Mouse (Mus musculus) ovary, postnatal 10 days (tissue): ENCODE measurements around the gene Dmwd.
"Not testable (repeated sequence)": the region's sequence is repeated elsewhere in the genome, so short reads cannot be mapped to it uniquely, and the experiment has no call there.

Experiments used
- DNase-seq: peaks from one replicate; pipeline ENCODE4 v3.0.0; 2022; ENCODE audit warnings: low spot score

Gene Dmwd

GRCm38 (mm10) chr7:19071024-19071423, 5.0 kb upstream of the Dmwd start:
- not testable (repeated sequence) for DNase-seq

GRCm38 (mm10) chr7:19073504-19073903, 2.5 kb upstream of the Dmwd start:
- DNase-seq: no peak

- no peak for DNase-seq
Measured at GRCm38 (mm10) chr7:19074494-19074893, 1.5 kb upstream of the Dmwd start.

GRCm38 (mm10) chr7:19075231-19075630, 796 bp upstream of the Dmwd start:
- no peak for DNase-seq

- DNase-seq: no peak
Measured at GRCm38 (mm10) chr7:19076586-19076991, 562 bp downstream of the Dmwd start.

- DNase-seq: no peak
Measured at GRCm38 (mm10) chr7:19077761-19078160, 1.7 kb downstream of the Dmwd start.

GRCm38 (mm10) chr7:19078732-19079131, 2.7 kb downstream of the Dmwd start:
- DNase-seq: no peak

- no peak for DNase-seq
Measured at GRCm38 (mm10) chr7:19080451-19080950, 4.5 kb downstream of the Dmwd start.

- no peak for DNase-seq
Measured at GRCm38 (mm10) chr7:19082171-19082570, 6.1 kb downstream of the Dmwd start.

- DNase-seq: no peak
Measured at GRCm38 (mm10) chr7:19083096-19083495, 7.1 kb downstream of the Dmwd start.

GRCm38 (mm10) chr7:19083701-19084100, 7.7 kb downstream of the Dmwd start, which contains the start of gene Dmpk:
Dmpk (plus strand) TSS chr7:19083849.
- no peak for DNase-seq

GRCm38 (mm10) chr7:19084277-19084771, 8.3 kb downstream of the Dmwd start:
- DNase-seq: no peak

GRCm38 (mm10) chr7:19084921-19085473, 9.0 kb downstream of the Dmwd start:
- no peak for DNase-seq

- DNase-seq: no peak
Measured at GRCm38 (mm10) chr7:19085495-19085894, 9.5 kb downstream of the Dmwd start.

GRCm38 (mm10) chr7:19086042-19086441, 10.0 kb downstream of the Dmwd start:
- no peak for DNase-seq

GRCm38 (mm10) chr7:19086760-19087159, 10.7 kb downstream of the Dmwd start:
- no peak for DNase-seq

- no peak for DNase-seq
Measured at GRCm38 (mm10) chr7:19088813-19089212, 12.8 kb downstream of the Dmwd start.

- DNase-seq: no peak
Measured at GRCm38 (mm10) chr7:19091913-19092312, 15.9 kb downstream of the Dmwd start.

- DNase-seq: no peak
Measured at GRCm38 (mm10) chr7:19092381-19093173, 16.6 kb downstream of the Dmwd start.

GRCm38 (mm10) chr7:19093174-19093521, 17.1 kb downstream of the Dmwd start:
- DNase-seq: peak; percentile 77

- DNase-seq: peak; percentile 93
Measured at GRCm38 (mm10) chr7:19093537-19094385, 17.7 kb downstream of the Dmwd start.

- DNase-seq: no peak
Measured at GRCm38 (mm10) chr7:19094471-19094825, 18.4 kb downstream of the Dmwd start, which contains the start of gene Six5. Six5 (plus strand) TSS chr7:19094594.
